Mouse (Mus musculus) fat pad, adult 2 months (tissue): ENCODE measurements around the gene Serpinf1.
"Not testable (repeated sequence)": the region's sequence is repeated elsewhere in the genome, so short reads cannot be mapped to it uniquely, and the experiment has no call there.

Experiments used
- DNase-seq: peaks from one replicate; pipeline ENCODE4 v3.0.0-alpha.2; 2011; ENCODE audit warnings: low read depth, low spot score; ENCODE audit errors: extremely low read depth

Serpinf1 gene

DNA sequence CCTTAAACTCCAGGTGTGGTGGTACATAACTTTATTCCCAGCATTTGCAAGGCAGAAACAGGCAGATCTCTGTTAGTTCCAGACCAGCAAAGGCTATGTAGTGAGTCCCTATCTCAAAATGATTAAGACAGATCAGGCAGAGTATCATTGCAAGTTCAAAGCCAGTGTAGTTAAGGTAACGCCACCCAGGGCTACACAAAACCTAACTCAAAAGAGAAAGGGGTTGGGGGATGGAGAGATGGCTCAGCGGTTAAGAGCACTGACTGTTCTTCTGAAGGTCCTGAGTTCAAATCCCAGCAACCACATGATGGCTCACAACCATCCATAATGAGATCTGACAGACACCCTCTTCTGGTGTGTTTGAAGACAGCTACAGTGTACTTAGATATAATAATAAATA lies 33.5 kb upstream of the Serpinf1 start:
- DNase-seq = not testable (repeated sequence)

- DNase-seq = no peak
Observed at GRCm38 (mm10) chr11:75455041-75455736, 32.7 kb upstream of the Serpinf1 start.

DNA sequence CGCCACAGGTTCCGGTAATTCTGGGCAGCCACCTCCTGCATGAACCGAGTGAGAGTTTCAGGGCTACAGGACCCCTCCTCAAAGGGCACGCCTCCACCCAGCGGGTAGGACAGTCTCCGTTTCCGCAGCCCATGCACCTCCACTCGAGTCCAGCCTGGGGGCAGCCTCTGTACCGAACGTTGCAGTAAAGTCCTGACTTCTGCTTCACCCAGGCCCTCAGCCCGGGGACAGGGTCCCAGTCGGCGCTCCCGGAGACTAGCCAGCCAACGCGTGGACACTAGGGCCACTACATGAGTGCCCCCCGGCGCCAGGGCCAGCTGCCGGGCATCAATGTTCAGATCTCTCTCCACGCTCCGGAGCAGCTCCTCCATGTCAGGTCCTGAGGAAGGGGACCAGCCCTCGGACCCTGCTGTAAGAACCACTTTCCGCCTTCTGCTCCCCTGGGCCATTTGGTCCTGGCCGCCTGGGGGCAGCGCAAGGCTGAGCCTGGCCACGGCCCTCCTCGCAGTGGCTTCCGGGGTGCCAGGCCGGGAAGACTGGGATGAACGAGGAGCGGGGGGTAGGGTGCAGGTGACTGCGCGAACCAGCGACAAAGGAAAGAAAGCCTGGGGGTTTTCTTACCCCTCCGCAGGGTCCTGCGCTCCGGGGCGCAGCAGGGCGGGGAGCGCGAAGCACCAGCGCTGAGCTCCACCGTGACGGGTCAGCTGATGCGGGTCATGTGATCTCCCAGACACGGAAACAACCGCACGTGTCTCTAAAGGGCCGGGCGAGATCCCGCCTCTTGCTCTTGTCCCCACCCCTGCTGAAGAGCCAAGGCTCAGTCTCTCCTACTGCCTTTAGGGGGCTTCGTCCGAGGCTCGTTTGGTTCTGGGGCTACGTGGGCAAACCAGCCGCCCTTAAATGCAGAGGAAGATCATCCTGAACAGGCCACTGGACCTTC lies 31.8 kb upstream of the Serpinf1 start, which contains the start of gene Wdr81:
Gene Wdr81 (minus strand): TSS at position 727 of the 940 bp plus-strand sequence.
- no peak for DNase-seq

- no peak for DNase-seq
Observed at GRCm38 (mm10) chr11:75452812-75453557, 30.5 kb upstream of the Serpinf1 start.

- DNase-seq = no peak
Observed at GRCm38 (mm10) chr11:75452081-75452480, 29.6 kb upstream of the Serpinf1 start.

GRCm38 (mm10) chr11:75450936-75451335 lies 28.4 kb upstream of the Serpinf1 start:
- no peak for DNase-seq

DNA sequence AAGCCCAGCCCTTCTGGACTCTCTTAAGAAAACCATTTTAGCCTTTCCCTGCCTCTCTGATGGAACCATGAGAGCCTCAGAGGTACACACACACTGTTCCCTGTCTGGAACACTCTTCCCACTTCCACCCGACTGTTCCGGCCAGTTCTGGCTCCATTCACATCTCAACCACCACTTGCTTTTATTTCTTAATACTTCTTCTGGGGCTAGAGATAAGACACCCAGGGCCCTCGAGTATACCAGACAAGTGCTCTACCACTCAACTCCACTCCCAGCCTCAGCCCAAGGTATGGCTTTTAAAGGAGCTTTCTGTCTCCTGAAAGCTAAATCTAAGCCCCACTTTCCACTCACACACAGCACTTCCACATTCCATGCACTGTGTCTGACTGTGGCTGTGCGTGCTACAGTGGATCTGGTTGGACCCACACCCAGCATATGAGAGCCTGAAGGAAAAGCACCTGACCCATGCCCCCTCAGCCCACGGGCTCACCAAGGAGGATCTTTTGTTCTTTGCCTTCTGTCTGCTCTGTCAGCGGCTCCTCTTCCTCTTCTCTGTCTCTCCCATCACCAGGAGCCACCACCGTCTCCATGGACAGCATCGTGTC lies 27.9 kb upstream of the Serpinf1 start:
- no peak for DNase-seq

DNA sequence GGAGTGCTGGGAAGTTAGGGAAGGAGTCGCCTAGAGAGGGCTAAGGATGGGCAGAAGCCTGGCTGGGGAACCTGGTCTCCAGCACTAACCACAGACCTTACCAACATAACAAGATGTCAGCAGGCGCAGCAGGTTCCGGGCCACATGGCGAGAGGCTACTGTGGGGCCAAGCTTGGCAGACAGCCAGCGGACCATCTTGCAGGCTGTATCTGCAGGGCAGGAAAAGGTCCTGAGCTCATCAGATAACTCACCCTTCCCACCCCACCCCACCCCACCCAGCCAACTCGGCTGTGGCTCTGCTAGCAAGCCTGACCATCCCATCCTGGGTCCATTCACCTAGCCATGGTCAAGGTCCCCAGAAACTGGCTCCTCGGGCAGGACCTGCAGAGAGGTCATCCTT lies 27.2 kb upstream of the Serpinf1 start:
- DNase-seq = no peak

DNA sequence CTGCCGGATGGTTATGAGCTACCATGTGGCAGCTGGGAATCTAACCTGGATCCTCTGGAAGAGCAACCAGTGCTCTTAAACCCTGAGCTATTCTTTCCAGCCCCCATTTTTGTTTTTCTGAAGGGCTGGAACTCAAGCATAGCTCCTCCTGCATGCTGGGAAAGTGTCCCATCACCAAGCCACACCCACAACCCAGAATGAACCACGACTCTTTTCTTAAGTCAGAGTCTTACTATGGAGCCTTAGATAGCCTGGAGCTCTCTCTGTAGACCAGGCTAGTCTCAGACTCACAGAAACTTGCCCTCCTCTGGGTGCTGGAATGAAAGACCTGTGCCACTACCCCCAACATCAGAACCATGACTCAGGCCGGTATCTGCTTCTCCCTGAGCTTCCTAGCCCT lies 26.1 kb upstream of the Serpinf1 start:
- no peak for DNase-seq

GRCm38 (mm10) chr11:75443711-75444110 lies 21.2 kb upstream of the Serpinf1 start:
- DNase-seq = no peak

- no peak for DNase-seq
Observed at GRCm38 (mm10) chr11:75441601-75442000, 19.1 kb upstream of the Serpinf1 start.

DNA sequence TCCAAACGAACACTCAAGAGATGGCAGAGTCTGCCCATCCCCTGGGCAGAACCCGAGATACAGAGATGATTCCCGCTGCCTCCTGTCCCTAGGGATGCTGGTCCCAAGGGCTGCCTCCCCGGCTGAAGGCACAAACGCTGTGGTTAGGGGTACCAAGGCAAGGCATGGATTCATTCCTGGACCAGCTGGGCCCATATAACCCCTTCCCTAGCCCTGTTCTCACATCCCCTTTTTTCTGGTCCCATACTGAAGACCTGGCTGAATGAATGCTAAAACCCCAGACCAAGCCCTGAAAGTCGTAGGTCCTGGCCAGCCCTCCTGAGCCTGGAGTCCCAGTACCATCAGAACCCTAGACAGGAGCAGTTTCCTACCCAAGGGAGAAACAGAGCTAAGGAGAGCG lies 18.5 kb upstream of the Serpinf1 start:
- DNase-seq = no peak

DNA sequence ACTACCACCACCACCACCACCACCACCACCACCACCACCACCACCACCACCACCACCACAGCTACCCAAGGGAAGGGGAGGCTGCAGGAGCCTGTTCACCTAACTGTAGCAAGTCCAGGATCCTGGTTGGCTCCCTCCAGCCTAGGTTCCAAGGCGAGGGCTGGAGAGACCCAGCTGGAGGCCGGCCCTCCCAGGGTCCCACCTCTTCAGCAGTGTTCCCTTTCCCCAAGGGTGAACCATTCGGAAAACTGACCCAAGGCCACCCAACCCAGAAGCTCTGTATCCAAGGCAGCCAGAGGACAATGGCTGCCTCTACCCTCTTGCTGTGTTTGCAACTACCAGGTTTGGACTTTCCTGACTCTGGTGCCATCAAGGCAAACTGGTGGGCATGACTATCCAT lies 17.4 kb upstream of the Serpinf1 start:
- no peak for DNase-seq

GRCm38 (mm10) chr11:75439363-75439762 lies 16.9 kb upstream of the Serpinf1 start, which contains the start of gene Serpinf2:
TSS of gene Serpinf2 (minus strand) at chr11:75439591.
- no peak for DNase-seq

- no peak for DNase-seq
Observed at GRCm38 (mm10) chr11:75438804-75439203, 16.3 kb upstream of the Serpinf1 start.

- no peak for DNase-seq
Observed at GRCm38 (mm10) chr11:75438194-75438593, 15.7 kb upstream of the Serpinf1 start.

GRCm38 (mm10) chr11:75434138-75434537 lies 11.6 kb upstream of the Serpinf1 start:
- no peak for DNase-seq

DNA sequence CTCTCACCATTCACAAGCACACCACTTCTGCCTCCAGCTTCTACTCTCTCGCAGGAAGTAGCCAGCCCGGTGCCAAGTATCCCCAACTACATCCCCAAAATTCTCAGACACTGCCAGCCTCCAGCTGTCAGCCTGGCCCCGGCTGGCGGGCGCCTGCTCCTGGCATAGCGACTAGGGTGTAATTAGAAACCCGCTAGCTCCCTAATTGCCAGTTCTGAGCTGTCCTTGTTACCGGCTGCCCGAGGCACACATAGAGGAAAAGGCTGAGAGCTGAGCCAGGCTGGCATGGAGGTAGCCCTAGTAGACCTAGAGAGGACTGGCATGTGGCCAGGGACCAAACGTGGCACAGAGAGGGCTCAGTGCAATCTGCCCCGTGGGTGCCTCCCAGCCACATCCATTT lies 8.8 kb upstream of the Serpinf1 start:
- DNase-seq = no peak

GRCm38 (mm10) chr11:75429019-75429705 lies 6.7 kb upstream of the Serpinf1 start:
- DNase-seq = no peak

GRCm38 (mm10) chr11:75424459-75424858 lies 2.0 kb upstream of the Serpinf1 start:
- no peak for DNase-seq
